Mouse (Mus musculus) mouse embryonic stem cell (cell line): ENCODE data around the gene Polr2e.

Source experiments
- in situ Hi-C, 2 experiments: fragments of 300-500 bp; cut with MboI; formaldehyde crosslinking; loops; 1 replicate in 1 of 2; 3 replicates in 1 of 2; pipeline ENCODE4 v1.14.3; 2019 to 2020; ENCODE audit warnings: low sequenced_read_pairs in 2 of 2, low pct_unique_long_range_greater_than_20kb in 1 of 2, mixed read lengths in 1 of 2; ENCODE audit not compliant: unreplicated experiment in 1 of 2

The Polr2e gene

GRCm38 (mm10) chr10:80022806-80023205 lies 16.8 kb downstream of the Polr2e start:
- in situ Hi-C loops = no loop called here

GRCm38 (mm10) chr10:80022164-80022563 lies 17.4 kb downstream of the Polr2e start:
- in situ Hi-C loops = no loop called here

GRCm38 (mm10) chr10:80021320-80021641 lies 18.3 kb downstream of the Polr2e start:
- in situ Hi-C loops = no loop called here

GRCm38 (mm10) chr10:80020603-80021319 lies 18.8 kb downstream of the Polr2e start:
- in situ Hi-C loops = no loop called here

GRCm38 (mm10) chr10:80020191-80020590 lies 19.4 kb downstream of the Polr2e start:
- in situ Hi-C loops = no loop called here

GRCm38 (mm10) chr10:80019471-80020131 lies 20.0 kb downstream of the Polr2e start:
- in situ Hi-C loops = no loop called here

- in situ Hi-C loops = no loop called here
Measured at GRCm38 (mm10) chr10:80018739-80019297, 20.8 kb downstream of the Polr2e start.

- in situ Hi-C loops = no loop called here
Measured at GRCm38 (mm10) chr10:80017771-80018170, 21.8 kb downstream of the Polr2e start.

GRCm38 (mm10) chr10:80017361-80017760 lies 22.2 kb downstream of the Polr2e start:
- in situ Hi-C loops = no loop called here

GRCm38 (mm10) chr10:80016931-80017330 lies 22.7 kb downstream of the Polr2e start:
- in situ Hi-C loops = no loop called here

- in situ Hi-C loops = no loop called here
Measured at GRCm38 (mm10) chr10:80016511-80016910, 23.1 kb downstream of the Polr2e start, which contains the start of gene Arhgap45. Arhgap45 (plus strand) TSS chr10:80016653.

GRCm38 (mm10) chr10:80015583-80015982 lies 24.0 kb downstream of the Polr2e start:
- in situ Hi-C loops = no loop called here

- in situ Hi-C loops = no loop called here
Measured at GRCm38 (mm10) chr10:80014484-80015290, 24.9 kb downstream of the Polr2e start.

GRCm38 (mm10) chr10:80013609-80014008 lies 26.0 kb downstream of the Polr2e start:
- in situ Hi-C loops = no loop called here

- in situ Hi-C loops = no loop called here
Measured at GRCm38 (mm10) chr10:80011740-80012139, 27.9 kb downstream of the Polr2e start.

GRCm38 (mm10) chr10:80004233-80004705 lies 35.3 kb downstream of the Polr2e start:
- in situ Hi-C loops = no loop called here

- in situ Hi-C loops = no loop called here
Measured at GRCm38 (mm10) chr10:80003374-80004232, 36.0 kb downstream of the Polr2e start.

- in situ Hi-C loops = no loop called here
Measured at GRCm38 (mm10) chr10:80002829-80003228, 36.8 kb downstream of the Polr2e start.
